Mouse (Mus musculus): ENCODE results near the gene Pcdh10.
A peak's percentile ranks its signal among the peaks of the same experiment; 100 is the strongest.

Gene Pcdh10

DNA sequence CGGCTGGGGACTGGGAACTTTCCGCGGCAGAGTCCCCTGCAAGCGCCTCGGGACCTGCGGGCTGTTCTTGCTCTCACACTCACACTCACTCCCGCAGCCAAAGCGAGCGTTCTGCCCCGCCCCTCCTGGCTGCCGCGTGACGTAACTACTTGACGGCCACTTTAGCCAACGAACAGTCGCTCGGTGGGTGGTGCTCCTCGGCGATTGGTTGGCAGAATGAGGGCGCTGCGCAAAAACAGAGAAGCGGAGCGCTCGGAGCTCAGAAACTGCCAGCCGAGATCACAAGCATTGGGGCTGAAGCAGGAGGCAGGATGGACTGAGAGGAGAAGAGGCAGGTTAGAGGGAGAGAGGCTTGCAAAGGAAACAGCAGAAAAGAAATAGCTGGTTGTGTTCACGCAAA lies at the start of gene Pcdh10:
Gene Pcdh10 (plus strand): TSS at position 254 of the 400 bp plus-strand sequence.
- peak; percentile 97 for DNase-seq

DNA sequence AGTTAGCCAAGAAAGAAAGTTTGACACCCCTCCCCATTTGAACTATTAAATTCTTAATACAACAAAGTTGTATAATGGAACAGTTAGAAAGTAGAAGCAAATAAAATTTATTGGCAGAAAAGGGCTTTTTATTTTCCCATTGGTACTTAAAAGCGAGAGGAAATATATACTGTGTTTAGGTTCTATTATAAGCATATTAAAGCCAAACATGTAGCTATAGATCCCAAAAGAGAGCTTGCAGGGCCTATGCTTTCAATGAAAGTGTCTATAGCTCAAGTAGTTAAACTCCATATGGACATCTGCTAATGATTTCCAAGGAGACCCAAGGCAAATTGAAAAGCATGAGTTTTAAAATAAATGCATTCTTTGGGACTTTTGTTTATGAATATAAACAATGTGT lies 22.3 kb upstream of the Pcdh10 start:
- DNase-seq = no peak

DNA sequence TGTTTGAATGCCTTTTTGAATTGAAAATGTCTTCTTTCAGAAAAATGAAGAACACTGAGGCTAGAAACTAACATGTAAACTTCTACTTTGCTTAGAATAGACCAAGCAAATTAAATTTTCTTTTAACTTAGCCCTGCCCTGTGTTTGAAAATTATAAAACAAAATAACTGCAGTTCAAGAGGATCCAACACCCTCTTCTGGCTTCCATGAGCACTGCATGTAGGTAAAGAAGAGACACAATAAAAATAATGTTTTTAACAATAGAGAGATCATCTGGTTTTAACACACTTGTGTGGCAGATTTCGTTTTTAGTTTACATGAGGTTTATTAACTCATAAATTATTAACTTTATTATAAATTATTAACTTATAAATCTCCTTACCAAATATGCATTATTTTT lies 9.2 kb upstream of the Pcdh10 start:
- no peak for DNase-seq

DNA sequence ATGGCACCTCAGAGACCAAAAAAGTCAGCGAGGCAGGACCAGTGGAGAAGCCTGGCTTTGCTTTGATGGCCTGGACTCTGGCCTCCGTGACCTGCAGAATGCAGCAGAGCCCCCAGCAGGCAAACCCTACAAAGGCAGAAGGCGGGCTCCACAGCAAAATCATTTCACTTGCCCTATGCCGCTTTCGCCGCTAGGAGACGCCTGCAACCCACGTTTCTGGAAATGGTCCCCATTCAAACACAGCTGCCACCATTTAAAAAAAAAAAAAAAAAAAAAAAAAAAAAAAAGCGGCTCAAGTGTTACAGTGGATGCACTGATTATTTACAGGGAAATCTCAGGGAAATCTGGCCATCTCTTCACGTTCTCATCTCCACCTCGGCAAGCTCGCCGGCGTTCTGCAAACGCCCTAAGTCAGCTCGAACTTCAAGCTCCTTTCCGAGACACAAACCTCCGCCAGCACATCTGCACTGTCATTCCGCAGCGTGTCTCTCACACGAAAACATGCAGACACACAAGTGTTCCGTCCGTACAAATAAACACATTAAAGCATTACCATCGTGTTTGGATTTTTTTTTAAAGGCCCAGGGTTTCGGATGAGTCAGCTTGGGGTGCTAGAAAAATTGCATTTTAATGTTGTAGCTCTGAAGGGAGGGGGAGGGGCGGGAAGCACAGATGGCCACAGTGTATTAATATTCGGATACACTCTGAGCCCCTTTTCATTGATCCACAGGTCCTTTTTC lies 2.3 kb upstream of the Pcdh10 start:
- peak; percentile 89 for DNase-seq

DNA sequence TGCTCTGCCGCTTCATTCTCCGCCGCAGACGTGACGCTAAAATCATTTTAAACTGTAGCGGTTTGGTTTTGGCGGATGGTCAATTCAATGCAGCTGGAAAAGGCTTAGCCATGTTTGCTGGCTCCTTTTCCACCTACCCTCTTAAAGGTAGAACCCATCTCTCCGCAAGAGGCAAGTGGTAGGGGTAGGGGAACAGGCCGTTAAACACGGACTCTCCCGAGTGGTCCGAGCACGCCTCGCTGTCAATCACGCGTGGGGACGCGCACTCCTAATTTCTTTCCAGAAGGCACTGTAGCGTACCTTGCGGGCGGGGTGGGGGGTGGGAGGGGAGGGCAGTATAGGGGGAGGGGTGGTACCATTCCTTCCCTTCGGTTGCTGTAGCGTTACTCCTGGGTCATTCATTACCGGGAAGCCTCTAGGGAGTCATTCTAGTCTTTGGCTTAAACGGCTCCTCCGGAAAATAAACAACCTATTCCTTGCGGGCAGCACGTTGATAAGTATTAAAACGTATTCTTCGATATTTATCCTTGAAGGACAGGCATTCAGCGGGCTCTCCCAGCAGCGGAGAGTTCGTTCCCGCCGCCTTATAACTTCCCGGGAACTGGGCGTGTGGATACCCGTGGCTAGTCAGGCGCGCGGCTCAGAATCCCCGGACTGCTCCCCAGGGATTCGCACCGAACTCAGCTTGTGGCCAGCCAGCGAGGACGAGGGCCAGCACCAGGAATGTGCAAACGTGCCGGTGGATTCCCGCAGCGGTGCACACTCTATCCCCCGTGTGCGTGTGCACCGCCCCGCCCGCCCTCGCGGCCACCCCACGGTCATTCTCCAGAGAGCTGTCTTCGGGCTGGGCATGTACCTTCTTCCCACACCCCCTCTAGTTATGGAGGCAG lies 1.5 kb upstream of the Pcdh10 start:
- DNase-seq = peak; percentile 61

DNA sequence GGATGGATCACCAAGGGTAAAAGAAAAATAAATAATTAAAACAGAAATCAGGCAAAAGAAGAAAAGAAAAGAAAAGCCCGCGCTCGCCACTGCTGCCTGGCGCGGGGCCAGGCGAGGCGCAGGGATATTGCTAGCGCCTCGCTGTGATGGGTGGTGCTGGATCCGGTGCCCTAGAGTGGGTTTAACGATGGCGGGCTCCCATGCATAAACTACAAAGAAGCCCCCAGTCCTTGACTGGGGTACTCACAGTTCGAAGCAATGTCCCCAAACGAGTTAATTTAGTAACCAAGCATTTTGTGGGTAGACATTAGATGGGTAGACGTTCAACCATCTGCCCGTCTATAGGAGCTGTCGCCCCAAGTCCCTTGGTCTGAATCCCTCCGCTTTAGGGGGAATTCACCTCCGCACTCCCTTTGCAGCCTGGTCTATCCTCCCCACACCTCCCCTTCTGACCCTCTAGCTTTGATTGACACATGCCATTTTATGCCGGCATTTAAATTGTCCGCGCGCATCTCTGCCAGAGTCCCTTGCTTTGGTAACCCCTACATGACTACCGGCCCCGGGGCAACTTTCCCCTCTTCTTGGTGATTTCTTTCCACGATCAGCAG lies 703 bp upstream of the Pcdh10 start:
- peak; percentile 75 for DNase-seq

DNA sequence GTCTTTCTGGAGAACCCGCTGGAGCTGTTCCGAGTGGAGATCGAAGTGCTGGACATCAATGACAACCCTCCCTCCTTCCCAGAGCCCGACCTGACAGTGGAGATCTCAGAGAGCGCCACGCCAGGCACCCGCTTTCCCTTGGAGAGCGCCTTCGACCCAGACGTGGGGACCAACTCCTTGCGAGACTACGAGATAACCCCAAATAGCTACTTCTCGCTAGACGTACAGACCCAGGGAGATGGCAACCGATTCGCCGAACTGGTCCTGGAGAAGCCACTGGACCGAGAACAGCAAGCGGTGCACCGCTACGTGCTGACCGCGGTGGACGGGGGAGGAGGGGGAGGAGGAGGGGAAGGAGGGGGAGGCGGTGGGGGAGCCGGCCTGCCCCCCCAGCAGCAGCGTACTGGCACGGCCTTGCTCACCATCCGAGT lies 1.4 kb downstream of the Pcdh10 start:
- DNase-seq = peak; percentile 33

DNA sequence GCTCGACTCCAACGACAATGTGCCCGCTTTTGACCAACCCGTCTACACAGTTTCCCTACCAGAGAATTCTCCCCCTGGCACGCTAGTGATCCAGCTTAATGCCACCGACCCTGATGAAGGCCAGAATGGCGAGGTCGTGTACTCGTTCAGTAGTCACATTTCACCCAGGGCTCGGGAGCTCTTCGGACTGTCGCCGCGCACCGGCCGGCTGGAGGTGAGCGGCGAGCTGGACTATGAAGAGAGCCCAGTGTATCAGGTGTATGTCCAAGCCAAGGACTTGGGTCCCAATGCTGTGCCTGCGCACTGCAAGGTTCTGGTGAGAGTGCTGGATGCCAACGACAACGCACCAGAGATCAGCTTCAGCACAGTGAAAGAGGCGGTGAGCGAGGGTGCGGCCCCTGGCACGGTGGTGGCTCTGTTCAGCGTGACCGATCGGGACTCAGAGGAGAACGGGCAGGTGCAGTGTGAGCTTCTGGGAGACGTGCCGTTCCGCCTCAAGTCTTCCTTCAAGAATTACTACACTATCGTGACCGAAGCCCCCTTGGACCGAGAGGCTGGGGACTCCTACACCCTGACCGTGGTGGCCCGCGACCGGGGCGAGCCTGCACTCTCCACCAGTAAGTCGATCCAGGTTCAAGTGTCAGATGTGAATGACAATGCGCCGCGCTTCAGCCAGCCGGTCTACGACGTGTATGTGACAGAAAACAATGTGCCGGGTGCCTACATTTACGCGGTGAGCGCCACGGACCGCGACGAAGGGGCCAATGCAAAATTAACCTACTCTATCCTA lies 2.0 kb downstream of the Pcdh10 start:
- DNase-seq = peak; percentile 34

DNA sequence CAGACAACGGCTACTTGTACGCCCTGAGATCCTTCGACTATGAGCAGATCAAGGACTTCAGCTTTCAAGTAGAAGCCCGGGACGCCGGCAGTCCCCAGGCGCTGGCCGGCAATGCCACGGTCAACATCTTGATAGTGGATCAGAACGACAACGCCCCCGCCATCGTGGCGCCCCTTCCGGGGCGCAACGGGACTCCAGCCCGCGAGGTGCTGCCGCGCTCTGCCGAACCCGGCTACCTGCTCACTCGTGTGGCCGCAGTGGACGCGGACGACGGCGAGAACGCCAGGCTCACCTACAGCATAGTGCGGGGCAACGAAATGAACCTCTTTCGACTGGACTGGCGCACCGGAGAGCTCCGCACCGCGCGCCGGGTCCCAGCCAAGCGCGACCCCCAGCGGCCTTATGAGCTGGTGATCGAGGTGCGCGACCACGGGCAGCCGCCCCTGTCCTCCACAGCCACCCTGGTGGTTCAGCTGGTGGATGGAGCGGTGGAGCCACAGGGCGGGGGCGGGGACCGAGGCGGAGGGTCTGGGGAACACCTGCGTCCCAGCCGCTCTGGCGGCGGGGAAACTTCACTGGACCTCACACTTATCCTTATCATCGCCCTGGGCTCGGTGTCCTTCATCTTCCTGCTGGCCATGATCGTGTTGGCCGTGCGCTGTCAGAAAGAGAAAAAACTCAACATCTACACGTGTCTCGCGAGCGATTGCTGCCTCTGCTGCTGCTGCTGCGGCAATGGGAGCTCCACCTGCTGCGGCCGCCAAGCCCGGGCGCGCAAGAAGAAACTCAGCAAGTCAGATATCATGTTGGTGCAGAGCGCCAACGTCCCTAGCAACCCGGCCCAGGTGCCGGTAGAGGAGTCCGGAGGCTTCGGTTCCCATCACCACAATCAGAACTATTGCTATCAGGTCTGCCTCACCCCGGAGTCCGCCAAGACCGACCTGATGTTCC lies 2.9 kb downstream of the Pcdh10 start:
- DNase-seq = peak; percentile 61

DNA sequence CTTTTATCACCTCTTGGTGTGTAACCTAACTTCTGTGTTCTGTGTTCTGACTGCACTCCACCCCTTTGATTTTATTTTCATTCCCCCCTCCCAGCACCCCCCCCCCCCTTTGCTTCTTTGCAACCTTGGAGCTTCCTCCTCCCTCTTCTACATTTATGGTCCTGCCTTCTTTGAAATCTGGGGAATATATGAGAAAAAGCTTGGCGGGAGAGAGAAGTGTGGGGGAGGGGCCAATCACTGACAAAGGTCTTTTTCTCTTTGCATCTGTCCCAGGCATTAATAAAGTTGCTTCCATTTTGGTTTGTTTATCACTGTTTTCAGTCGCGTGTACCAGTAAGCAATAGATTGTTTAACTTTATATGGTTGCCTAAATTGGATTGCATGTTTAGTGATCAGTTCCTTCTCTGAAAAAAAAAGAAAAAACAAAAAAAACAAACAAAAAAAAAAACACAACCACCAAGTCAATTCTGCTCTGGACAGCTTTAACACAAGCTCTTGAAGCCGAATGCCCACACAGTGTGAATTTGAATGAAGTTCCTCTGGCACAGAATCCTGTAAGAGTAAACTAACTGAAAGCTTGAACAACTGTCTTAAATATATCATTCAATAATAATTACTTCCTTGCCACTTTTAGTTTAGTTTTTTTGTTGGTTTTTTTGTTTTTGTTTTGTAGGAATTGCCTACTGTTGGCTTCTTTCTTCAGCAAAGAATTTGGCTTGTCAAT lies 4.0 kb downstream of the Pcdh10 start:
- DNase-seq = no peak

DNA sequence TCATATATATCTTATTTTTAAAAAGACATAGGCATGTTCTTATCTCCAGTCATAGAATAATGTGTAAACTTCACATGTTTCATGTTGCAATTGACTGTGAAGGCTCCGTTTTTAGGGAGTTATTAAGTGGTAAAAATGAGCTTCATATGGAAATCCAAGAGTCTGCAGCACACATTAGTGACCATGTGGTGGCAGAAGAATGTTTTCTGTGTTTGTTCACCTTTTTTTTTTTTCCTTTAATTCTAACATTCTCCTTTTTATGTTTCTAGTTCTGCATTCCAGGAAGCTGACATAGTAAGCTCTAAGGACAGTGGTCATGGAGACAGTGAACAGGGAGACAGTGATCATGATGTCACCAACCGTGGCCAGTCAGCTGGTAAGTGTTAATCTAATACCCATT lies 5.6 kb downstream of the Pcdh10 start:
- DNase-seq = no peak

DNA sequence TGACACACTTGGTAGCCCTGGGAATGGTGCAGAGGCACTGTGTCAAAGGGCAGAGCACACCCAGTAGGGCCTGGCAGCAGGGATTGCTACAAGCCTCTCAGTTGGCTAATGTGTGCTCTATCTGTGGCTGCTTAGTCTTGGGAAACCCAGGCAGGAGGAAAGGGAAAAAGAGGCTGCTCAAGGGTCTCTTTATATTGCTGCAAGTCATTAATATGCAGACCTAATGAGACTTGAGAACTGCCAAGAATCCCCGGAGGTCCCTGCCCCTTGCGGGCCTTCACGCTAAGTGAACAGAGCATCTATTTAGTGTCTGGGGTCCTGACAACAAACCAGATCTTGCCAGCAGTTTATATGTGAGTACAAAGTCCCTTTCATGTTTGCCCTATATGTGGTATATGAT lies 6.8 kb downstream of the Pcdh10 start:
- DNase-seq = peak; percentile 26

DNA sequence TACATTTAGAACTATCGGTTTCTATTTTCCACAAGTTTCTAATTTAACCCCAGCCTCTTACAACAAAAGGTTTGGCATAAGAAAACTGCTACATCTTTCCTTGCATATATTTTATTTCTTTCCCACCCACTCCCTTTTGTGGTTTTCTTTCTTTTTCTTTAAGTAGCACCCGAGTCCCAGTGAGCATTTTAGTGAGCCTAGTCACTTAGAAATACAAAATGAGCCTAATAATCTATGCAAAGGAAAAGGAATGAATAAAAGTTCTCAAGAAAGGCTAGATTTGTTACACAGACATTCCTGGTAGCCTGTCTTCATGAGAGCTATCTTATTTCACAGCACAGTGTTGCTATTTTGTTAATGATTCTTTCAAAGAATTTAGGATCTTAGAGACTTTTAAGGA lies 7.3 kb downstream of the Pcdh10 start:
- no peak for DNase-seq

DNA sequence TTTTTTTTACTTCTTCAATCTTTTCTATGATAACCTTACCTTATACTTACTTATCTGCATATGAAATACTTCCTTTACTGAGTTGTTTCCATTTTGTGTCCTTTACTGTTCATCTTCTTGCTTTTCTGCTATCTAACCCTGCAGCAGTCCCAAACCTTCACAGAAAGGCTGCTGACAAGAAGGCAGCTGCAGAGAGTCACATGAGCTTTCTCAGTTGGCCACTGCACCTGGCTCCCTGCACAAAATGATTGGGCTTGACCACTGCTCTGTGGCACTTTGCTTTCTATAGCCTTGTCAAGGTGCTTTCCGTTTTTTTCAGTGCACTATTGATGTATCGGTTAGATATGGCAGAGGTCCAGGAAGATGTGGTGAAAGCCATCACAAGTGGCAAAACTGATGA lies 8.3 kb downstream of the Pcdh10 start:
- DNase-seq = no peak

DNA sequence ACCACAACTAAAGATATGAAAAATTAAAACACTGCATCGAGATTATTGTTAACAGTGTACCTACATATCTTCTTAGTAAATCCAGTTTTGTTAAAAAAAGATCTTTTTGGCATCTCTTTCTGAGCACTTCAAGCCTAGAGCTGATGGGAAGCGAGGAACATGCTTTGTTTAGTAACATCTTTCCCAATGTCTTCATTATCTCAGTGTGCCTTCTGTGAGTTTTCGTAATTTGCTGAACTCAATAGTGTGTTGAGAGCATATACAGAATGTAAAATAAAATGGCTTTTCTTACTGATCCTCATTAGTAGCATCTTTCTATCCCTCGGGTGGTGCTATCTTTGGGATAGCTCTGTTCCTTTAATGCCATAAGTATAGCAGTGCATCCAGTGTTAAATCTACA lies 18.9 kb downstream of the Pcdh10 start:
- no peak for DNase-seq

DNA sequence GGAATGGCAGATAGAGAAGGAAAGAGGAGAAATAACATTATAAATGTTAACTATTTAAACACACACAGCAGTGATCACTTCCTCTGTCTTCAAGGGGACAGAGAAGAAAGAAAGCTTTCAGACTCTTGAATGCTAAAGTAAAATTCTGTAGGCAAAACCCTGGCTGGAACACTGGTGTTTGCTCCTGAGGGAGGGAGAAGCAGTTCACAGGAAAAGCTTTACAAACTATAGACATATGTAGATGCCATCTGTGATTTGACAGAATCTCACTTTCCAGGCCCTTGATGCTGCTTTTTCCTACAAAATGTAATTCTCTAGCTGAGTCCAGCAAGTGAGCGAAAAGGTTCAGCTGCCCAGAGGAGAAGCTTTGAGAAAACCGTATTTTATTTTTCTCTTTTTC lies 25.0 kb downstream of the Pcdh10 start:
- DNase-seq = no peak

DNA sequence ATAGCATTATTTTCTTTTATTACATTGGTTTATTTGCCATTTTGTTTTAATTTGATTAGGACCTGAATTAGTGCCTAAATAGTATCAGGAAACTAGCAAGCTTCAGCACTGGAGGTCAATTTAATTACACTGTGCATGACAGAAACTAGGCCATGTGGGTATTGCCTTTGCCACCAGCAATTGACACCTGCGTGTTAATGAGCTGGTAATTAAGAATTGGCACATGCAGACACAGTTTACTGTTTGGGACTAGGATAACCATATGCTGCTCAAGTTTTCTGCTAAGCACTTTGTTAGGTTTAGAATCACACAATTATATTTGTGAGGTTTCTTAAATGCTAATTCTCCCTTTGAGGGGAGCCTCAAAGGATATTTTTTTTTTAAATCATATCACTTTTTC lies 53.5 kb downstream of the Pcdh10 start:
- no peak for DNase-seq

DNA sequence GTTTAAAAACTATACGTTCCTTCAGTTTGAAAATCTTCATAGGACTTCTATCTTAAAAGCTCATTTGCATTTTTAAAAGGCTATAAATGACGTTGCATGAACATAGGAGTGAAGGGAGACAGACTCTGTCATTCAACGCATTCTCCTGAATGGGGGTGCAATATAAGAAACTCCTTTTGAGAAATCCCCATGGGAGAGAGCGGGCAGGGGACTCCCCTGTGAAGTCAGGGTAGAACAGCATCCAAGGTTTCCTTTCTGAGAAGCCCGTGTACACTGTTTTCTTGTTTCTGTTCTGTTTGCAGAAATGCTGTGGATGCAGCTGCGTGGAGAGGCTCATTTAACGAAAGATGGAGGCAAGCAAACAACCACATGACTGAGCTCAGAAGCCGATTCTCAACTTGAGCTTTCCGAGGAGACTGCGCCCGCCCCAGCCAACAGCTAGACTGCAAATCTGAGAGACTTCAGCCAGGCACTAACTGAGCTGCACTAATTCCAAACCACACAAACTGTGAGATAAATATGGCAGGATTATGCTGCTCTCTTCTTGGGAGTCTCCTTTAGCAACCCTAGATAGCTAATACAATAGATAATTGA lies 54.1 kb downstream of the Pcdh10 start:
- no peak for DNase-seq
